Mouse (Mus musculus) brain, embryonic 14.5 days (tissue): ENCODE data around the gene Zbtb11. TPM values are rescaled to one million over a fixed set of nuclear protein-coding genes. Genes with fewer than 3 reads are reported as not detected.
"Not testable (repeated sequence)": the region's sequence is repeated elsewhere in the genome, so short reads cannot be mapped to it uniquely, and the experiment has no call there.

Experiments
- DNase-seq: peaks from one replicate; pipeline ENCODE4 v3.0.0-alpha.2; 2011; ENCODE audit warnings: low read depth
- CTCF ChIP-seq: fragments of 200-500 bp; IDR thresholded peaks from 2 replicates; pipeline ENCODE4 v1.5.1; 2012; ENCODE audit warnings: inconsistent platforms, mild to moderate bottlenecking, moderate library complexity, borderline replicate concordance; ENCODE audit not compliant: insufficient read depth, insufficient read length; ENCODE audit errors: extremely low read depth
- POLR2A ChIP-seq: fragments of 200-500 bp; IDR thresholded peaks from 2 replicates; pipeline ENCODE4 v1.6.1; 2012; ENCODE audit warnings: mild to moderate bottlenecking, inconsistent platforms, borderline replicate concordance; ENCODE audit not compliant: poor library complexity, insufficient read depth, insufficient read length, severe bottlenecking; ENCODE audit errors: extremely low read depth
- polyA plus RNA-seq: library from polyadenylated mRNA; depleted of rRNA; stranded (reverse); fragments of >200 nt; gene quantifications from 2 replicates; pipeline ENCODE4 v1.2.3, GENCODE M21; 2012

Zbtb11 gene
- polyA plus RNA-seq, 1 experiment: 15.1 TPM

DNA sequence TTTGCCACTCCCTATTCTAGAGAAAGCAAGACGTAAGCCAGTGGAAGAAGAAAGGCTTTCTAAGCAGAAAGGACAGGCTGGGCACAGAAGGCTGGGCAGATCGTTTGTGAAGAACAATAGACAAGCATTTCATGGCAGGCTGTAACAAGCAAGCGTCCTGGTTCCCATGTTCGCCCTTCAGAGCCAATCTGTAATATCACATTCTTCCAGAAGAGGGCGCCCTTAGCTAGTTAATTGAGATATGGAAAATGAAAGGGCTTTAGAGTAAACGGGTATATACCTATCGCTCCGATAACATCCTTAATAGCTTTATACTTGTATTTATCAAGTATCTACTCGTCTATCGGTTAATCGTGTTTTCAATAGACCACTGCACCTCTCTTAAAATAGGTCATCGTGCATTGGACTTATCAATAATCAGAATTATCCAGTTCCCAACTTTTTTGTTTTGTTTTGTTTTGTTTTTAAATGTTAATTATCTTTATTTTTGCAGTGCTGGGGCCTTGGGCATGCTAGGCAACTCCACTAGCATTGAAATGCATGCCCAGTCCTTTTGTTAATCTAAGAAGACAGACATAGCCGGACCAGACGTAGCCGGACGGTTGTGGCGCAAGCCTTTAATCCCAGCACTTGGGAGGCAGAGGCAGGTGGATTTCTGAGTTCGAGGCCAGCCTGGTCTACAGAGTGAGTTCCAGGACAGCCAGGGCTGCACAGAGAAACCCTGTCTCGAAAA is 22.6 kb upstream of the Zbtb11 start:
- DNase-seq: peak; percentile 91
- TF ChIP-seq CTCF (peak; percentile 64; the same call in 1 of the 2 replicates), POLR2A (no peak)

GRCm38 (mm10) chr16:55951679-55952327 is 21.9 kb upstream of the Zbtb11 start:
- no peak for DNase-seq
- TF ChIP-seq CTCF: no peak
- TF ChIP-seq POLR2A: no peak

- no peak for DNase-seq
- TF ChIP-seq POLR2A (no peak), CTCF (no peak)
Observed at GRCm38 (mm10) chr16:55952771-55953170, 20.9 kb upstream of the Zbtb11 start.

GRCm38 (mm10) chr16:55954196-55954595 is 19.5 kb upstream of the Zbtb11 start:
- DNase-seq: not testable (repeated sequence)

GRCm38 (mm10) chr16:55963068-55963467 is 10.6 kb upstream of the Zbtb11 start:
- DNase-seq: not testable (repeated sequence)

DNA sequence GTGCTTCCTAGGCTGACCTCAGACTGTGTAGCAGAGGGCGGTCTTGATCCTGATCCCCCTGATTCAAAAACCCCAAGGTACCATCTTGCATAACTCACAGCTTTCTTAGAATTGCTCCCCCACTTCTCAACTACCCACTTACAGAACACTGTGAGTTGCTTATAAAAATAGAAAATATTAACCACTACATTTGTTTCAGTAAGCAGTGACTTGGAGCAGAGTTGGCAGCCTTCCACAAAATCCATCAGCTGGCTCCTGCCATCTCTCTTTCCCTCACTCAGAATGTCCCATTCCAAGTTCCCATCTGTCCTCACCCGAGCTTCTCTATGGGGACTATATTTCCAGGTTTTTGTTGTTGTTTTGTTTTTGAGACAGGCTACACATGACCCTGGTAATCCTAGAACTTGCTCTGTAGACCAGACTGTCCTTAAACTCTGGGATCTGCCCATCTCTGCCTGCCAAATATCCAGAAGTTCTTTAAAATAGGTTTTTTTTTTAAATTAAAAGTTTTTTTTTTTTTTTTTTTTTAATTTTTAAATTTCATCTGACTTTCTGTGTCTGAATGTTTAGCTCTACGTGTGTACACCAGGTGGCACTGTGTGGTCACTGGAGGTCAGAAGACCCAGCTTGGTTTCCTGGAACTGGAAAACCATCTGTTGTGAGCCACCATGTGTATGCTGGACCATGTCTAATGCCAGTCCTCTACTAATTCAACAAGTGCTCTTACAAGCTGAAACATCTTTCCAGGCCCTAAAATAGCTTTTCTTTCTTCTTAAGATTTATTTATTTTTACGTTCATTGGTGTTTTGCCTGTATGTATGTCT is 9.3 kb upstream of the Zbtb11 start:
- peak; percentile 55 for DNase-seq
- TF ChIP-seq CTCF (peak; percentile 39; the same call in 1 of the 2 replicates), POLR2A (no peak)

- DNase-seq: peak; percentile 99
- peak; percentile 67; the same call in 1 of the 2 replicates for TF ChIP-seq POLR2A
- TF ChIP-seq CTCF: no peak
Observed at GRCm38 (mm10) chr16:55966212-55966871, 7.3 kb upstream of the Zbtb11 start, which contains the start of gene Rpl24. TSS of gene Rpl24 (plus strand) at chr16:55966275.

GRCm38 (mm10) chr16:55967221-55967620 is 6.5 kb upstream of the Zbtb11 start:
- TF ChIP-seq CTCF: no peak
- DNase-seq: no peak

GRCm38 (mm10) chr16:55969147-55969546 is 4.5 kb upstream of the Zbtb11 start:
- DNase-seq: peak; percentile 70
- peak; percentile 69; the same call in 1 of the 2 replicates for TF ChIP-seq CTCF
- no peak for TF ChIP-seq POLR2A

DNA sequence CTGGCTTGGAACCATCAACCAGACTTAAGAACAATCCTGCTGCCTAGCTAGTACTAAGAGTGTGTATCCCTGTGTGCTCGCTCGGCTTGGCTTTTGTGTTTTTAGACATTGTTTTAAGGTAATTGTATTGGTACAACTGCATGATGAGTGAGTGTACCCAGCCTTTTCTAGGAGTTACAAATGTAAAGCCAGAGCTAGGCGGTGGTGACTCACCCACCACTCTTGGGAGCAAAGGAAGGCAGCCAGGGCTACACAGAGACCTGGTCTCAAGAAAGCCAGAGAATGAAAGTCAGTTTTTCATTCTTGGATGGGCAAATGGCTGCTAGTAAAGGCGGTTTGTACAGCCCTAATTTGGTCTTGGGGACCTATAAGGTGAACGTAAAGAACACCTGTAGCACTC is 3.3 kb upstream of the Zbtb11 start:
- no peak for TF ChIP-seq POLR2A
- no peak for TF ChIP-seq CTCF
- no peak for DNase-seq
